Mouse (Mus musculus) neural tube, embryonic 10.5 days (tissue): ENCODE data around the gene Ppp3r1.
A peak's percentile ranks its signal among the peaks of the same experiment; 100 is the strongest.

Experiments
- DNase-seq: peaks from one replicate; pipeline ENCODE4 v3.0.0-alpha.2; 2017; ENCODE audit warnings: low spot score; ENCODE audit errors: extremely low spot score

The Ppp3r1 gene

GRCm38 (mm10) chr11:17158858-17159737, at the start of gene Ppp3r1:
TSS of gene Ppp3r1 (plus strand) at chr11:17159263.
- DNase-seq, result peak; percentile 95

- DNase-seq, result no peak
Observed at GRCm38 (mm10) chr11:17112419-17113090, 46.5 kb upstream of the Ppp3r1 start.

- DNase-seq, result no peak
Observed at GRCm38 (mm10) chr11:17126418-17126817, 32.6 kb upstream of the Ppp3r1 start.

- no peak for DNase-seq
Observed at GRCm38 (mm10) chr11:17135638-17136037, 23.4 kb upstream of the Ppp3r1 start.

- no peak for DNase-seq
Observed at GRCm38 (mm10) chr11:17138306-17139033, 20.6 kb upstream of the Ppp3r1 start.

GRCm38 (mm10) chr11:17159738-17160241, 727 bp downstream of the Ppp3r1 start:
- DNase-seq, result peak; percentile 64

- peak; percentile 45 for DNase-seq
Observed at GRCm38 (mm10) chr11:17160242-17160641, 1.2 kb downstream of the Ppp3r1 start.

GRCm38 (mm10) chr11:17163956-17164355, 4.9 kb downstream of the Ppp3r1 start:
- DNase-seq, result no peak

- no peak for DNase-seq
Observed at GRCm38 (mm10) chr11:17166627-17167026, 7.6 kb downstream of the Ppp3r1 start.

- DNase-seq, result no peak
Observed at GRCm38 (mm10) chr11:17169262-17169661, 10.2 kb downstream of the Ppp3r1 start.

- DNase-seq, result no peak
Observed at GRCm38 (mm10) chr11:17170938-17171729, 12.1 kb downstream of the Ppp3r1 start.

GRCm38 (mm10) chr11:17172300-17172699, 13.2 kb downstream of the Ppp3r1 start:
- no peak for DNase-seq

GRCm38 (mm10) chr11:17176638-17177037, 17.6 kb downstream of the Ppp3r1 start:
- DNase-seq, result no peak

GRCm38 (mm10) chr11:17180753-17181152, 21.7 kb downstream of the Ppp3r1 start:
- DNase-seq, result no peak

- DNase-seq, result no peak
Observed at GRCm38 (mm10) chr11:17181807-17182206, 22.7 kb downstream of the Ppp3r1 start, which contains the start of gene Wdr92. TSS of gene Wdr92 (plus strand) at chr11:17182107.

- no peak for DNase-seq
Observed at GRCm38 (mm10) chr11:17183165-17183564, 24.1 kb downstream of the Ppp3r1 start.

- DNase-seq, result no peak
Observed at GRCm38 (mm10) chr11:17187649-17188048, 28.6 kb downstream of the Ppp3r1 start.

GRCm38 (mm10) chr11:17188786-17189185, 29.7 kb downstream of the Ppp3r1 start:
- DNase-seq, result no peak

GRCm38 (mm10) chr11:17192151-17192844, 33.2 kb downstream of the Ppp3r1 start:
- no peak for DNase-seq

GRCm38 (mm10) chr11:17199170-17199569, 40.1 kb downstream of the Ppp3r1 start:
- no peak for DNase-seq
